Mouse (Mus musculus) ovary, adult 2 months (tissue): ENCODE results near the gene 4930564D02Rik. TPM values are rescaled to one million over a fixed set of nuclear protein-coding genes. Genes with fewer than 3 reads are reported as not detected.

Experiments used
- polyA plus RNA-seq: library from polyadenylated mRNA; depleted of rRNA; stranded (reverse); fragments of >200 nt; gene quantifications from 2 replicates; pipeline ENCODE4 v1.2.3, GENCODE M21; 2012; rRNA removed

The 4930564D02Rik gene
- not detected in 2 replicates for polyA plus RNA-seq

DNA sequence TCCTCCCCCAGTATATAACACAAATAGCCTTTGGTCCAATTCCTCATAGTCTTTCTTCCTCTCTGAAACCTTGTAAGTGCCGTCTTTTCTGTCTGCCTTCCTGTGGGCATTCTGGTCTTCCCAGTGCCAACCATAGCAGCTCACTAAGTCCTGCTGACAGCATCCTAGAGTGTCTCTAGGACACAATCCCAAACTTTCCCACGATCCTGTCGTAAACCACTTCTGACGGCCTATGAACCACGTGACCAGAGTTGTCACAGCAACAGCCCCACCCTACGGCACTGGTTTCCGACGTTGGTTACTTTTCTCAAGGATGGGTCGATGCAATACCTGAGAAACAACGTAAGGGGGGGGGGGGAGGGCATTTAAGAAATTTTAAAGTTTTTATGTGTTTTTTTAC, at the start of gene 4930564D02Rik:
4930564D02Rik (plus strand) TSS at position 301 of the 400 bp plus-strand sequence.

DNA sequence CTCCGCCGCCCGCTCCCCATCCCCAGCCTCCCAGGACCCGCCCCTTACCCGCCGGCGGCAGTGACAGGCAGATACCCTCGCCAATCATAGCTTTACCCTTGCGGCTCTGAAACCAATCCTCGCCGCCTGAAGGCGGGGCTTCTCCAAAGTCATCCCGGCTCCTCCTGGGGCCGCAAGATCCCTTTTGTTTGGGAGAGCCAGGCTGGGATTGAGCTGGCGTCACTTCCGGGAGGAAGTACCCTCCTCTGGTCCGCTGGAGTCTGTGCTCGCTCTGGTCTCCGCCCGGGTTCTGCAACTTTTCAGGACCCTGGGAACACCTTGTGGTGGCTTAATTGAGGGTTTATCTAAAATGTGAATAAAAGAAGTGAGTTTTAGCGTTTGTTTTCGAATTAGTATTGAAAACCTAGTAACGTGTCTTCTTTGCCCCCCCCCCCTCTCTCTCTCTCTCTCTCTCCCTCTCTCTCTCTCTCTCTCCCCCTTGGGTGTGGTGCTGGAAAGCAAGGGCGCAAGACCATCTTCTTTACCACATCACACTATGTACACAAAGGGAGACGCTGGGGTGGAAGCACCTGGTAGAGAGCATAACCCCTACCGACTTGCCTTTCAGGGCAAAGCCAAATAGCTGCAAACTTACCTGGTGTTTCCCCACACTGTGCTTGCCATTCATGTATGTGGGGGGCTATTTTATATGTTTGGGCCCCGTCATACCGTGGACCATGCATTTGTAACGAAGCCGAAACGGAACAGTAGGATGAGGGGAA, 13.5 kb upstream of the 4930564D02Rik start, which contains the start of gene Cttnbp2nl:
Cttnbp2nl (minus strand) TSS at position 210 of the 761 bp plus-strand sequence.

Other genes starting within 250 kb of the 4930564D02Rik start
- 29.3 and 37.5 TPM in 2 replicates for gene Mov10, start 248.3 kb upstream of the 4930564D02Rik start, polyA plus RNA-seq
- gene St7l, start 202.8 kb upstream of the 4930564D02Rik start, polyA plus RNA-seq = 4.7 and 5.4 TPM in 2 replicates
- 11.1 and 14.4 TPM in 2 replicates for gene Capza1, start 202.3 kb upstream of the 4930564D02Rik start, polyA plus RNA-seq
- 23.3 and 30.6 TPM in 2 replicates for gene Wnt2b, start 104.9 kb upstream of the 4930564D02Rik start, polyA plus RNA-seq
- gene Cttnbp2nl, start 13.7 kb upstream of the 4930564D02Rik start, polyA plus RNA-seq = 3.8 and 4.4 TPM in 2 replicates